Mouse (Mus musculus) ovary, adult 2 months (tissue): ENCODE measurements around the gene 4930568D16Rik. TPM values are rescaled to one million over a fixed set of nuclear protein-coding genes. Genes with fewer than 3 reads are reported as not detected.

Source experiments
- polyA plus RNA-seq: library from polyadenylated mRNA; depleted of rRNA; stranded (reverse); fragments of >200 nt; gene quantifications from 2 replicates; pipeline ENCODE4 v1.2.3, GENCODE M21; 2012; rRNA removed

Gene 4930568D16Rik
- not detected in 2 replicates for polyA plus RNA-seq

DNA sequence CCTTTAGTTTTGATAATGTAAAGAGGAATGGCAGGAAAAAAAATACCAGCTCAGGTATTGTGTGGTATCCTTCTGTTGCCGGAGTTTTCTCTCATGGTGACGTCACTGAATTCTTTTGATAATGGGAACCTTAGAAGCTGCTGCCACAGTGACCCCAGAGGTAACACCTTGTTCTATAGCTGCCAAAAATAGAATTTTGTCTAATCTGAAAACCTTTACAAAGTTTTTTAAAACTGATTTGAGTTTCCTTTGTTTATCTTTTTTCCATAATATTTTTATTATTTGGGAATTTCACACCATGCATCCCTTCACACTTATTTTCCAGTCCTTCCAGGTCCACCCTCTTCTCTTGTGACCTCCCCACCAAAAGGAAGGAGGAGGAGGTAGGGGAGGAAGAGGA is at the start of gene 4930568D16Rik:
Gene 4930568D16Rik (minus strand): TSS at position 101 of the 400 bp plus-strand sequence.

DNA sequence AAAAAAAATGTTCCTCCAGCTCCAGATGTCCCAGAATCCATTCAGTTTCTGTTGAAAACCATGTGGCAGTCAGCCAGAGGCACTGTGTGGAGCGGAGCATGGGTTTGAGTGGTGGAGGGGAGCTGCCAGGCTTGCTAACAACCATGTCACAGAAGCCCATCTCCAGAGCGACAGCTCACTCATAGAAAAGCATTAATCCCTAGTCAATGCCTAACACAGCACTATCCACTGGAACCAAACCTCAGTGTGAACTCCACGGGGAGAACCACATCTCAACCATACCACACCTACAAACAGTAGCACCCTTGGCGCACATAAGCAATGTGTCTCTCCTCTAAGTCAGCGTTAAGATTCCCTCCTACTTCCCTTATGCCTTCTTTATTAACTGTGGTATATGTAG is 29.6 kb upstream of the 4930568D16Rik start, which contains the start of gene 4930402F06Rik:
Gene 4930402F06Rik (minus strand): TSS at position 80 of the 400 bp plus-strand sequence.

GRCm38 (mm10) chr2:35336388-35337280 is 30.9 kb downstream of the 4930568D16Rik start, which contains the start of gene Stom:
Stom (minus strand) TSS chr2:35336976.

Other genes starting within 250 kb of the 4930568D16Rik start
- gene Rab14, start 166.6 kb downstream of the 4930568D16Rik start, polyA plus RNA-seq: 63.4 and 1,111 TPM in 2 replicates
- 1,150 and 1,246 TPM in 2 replicates for gene Gsn, start 111.3 kb downstream of the 4930568D16Rik start, polyA plus RNA-seq
- gene Stom, start 30.8 kb downstream of the 4930568D16Rik start, polyA plus RNA-seq: 21.5 and 31.0 TPM in 2 replicates
- not detected in 2 replicates for gene 4930402F06Rik, start 29.4 kb upstream of the 4930568D16Rik start, polyA plus RNA-seq
- 10.9 and 13.5 TPM in 2 replicates for gene Ggta1, start 95.5 kb upstream of the 4930568D16Rik start, polyA plus RNA-seq
- 104 and 118 TPM in 2 replicates for gene Dab2ip, start 190.5 kb upstream of the 4930568D16Rik start, polyA plus RNA-seq